Mouse (Mus musculus): ENCODE results near the gene Lrrc27. TPM values are rescaled to one million over a fixed set of nuclear protein-coding genes. Genes with fewer than 3 reads are reported as not detected.
A peak's percentile ranks its signal among the peaks of the same experiment; 100 is the strongest.

Gene Lrrc27
- polyA plus RNA-seq, 1 experiment: 8.3 TPM

DNA sequence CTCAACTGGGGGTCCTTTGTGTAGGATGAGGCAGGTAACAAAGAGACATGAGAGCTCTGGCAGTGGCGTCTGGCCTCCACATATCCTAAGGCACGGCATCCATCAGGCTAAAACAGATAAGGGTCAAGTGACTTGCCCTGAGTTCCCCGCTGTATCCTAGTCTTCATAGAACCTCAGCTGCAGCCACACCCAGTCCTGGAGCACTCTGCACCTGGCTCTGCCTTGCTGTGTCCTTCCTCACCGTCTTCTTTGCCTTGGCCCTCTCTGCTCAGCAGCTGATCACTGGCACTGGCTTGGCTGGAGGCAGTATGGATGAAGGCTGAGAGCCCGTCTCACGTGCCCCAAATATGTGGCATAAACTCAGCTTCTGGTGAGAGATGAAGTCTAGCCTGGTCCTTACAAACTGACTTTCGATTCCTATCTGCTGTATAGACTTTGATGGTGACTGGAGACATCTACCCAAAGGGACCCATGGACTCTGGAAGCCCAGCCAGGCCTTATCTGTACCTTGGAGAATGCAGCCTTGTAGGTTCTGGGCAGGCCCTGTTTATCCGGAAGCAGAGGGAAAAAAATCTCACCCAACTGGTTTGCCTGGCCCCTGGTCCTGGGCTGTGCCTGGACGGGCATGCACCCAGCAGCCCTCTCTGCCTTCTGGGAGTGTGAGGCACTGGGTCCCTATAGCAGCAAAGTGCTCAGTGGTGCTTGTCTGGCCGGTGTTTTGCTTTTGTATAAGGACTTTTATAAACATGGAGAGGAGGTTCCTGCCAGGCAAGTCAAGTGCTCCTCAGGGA, 45.2 kb downstream of the Lrrc27 start:
- no peak for DNase-seq (ENCODE audit: low read depth)
- no peak for TF ChIP-seq POLR2A (IDR thresholded peaks at IDR 0.05; ENCODE audit: borderline replicate concordance, extremely low read depth, insufficient read depth, insufficient read length, poor library complexity, severe bottlenecking)

DNA sequence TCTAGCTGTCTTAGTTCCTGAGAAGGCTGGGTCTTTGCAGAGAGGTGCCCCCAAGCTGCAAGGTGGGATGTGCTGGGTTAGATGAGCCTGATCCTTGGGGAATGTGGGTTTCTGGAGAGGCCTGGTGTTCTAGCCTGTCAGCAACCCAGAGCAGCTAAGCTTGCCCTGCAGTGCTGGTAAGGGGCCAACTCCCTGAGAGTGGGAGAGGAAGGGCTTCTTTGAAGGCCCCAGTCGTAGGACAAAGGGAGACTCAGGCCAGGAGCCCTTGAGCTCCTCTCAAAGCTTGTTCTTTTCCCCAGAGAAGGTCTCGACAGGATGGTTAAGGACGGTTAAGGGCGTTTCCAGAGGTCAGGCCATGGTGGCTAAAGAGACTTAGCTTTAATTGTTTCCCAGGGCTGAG, 51.5 kb downstream of the Lrrc27 start:
- peak; percentile 45 for DNase-seq (ENCODE audit: low read depth)
- TF ChIP-seq CTCF (IDR thresholded peaks at IDR 0.05; ENCODE audit: borderline replicate concordance, extremely low read depth, insufficient read depth, insufficient read length) (no peak), POLR2A (IDR thresholded peaks at IDR 0.05; ENCODE audit: borderline replicate concordance, extremely low read depth, insufficient read depth, insufficient read length, poor library complexity, severe bottlenecking) (no peak)

DNA sequence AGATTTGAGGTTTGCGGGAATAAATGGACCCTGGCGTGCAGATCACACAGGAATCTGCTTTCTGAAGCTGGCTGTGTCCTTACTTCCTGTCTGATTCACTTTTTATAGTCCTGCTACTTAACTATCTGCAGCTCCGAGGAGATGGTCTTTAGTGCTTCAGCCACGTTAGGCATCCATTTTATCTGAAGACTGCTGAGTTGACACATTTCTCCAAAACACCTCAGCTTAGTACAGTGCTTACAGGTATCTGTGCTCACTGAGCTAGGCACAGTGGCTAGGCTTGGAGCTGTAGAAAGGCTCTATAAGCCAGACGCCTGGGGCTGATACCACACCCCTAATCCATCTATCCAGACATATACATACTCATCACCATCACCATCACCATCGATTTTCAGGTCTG, 52.8 kb downstream of the Lrrc27 start:
- DNase-seq (ENCODE audit: low read depth): no peak
- no peak for TF ChIP-seq POLR2A (IDR thresholded peaks at IDR 0.05; ENCODE audit: borderline replicate concordance, extremely low read depth, insufficient read depth, insufficient read length, poor library complexity, severe bottlenecking)
- no peak for TF ChIP-seq CTCF (IDR thresholded peaks at IDR 0.05; ENCODE audit: borderline replicate concordance, extremely low read depth, insufficient read depth, insufficient read length)

DNA sequence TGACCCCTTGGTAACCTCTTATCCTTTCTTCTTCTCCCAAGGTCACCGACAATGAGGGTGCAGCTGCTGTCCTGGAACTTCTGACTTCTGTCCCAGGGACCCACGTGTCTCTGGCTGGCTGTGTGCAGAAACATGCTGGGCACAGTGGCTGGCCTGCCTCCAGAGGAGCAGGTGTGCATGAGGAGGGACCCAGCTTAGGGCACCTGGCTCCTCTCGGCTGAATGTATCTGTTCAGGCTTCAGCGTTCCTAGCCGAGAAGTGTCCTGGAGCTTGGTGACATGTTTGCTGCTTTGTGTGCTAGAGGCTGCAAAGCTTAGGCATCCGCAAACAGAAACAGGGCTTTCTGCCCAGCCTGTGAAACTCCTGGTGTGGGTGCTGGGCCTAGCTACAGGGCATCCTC, 53.6 kb downstream of the Lrrc27 start:
- TF ChIP-seq CTCF (IDR thresholded peaks at IDR 0.05; ENCODE audit: borderline replicate concordance, extremely low read depth, insufficient read depth, insufficient read length) (no peak), POLR2A (IDR thresholded peaks at IDR 0.05; ENCODE audit: borderline replicate concordance, extremely low read depth, insufficient read depth, insufficient read length, poor library complexity, severe bottlenecking) (no peak)
- DNase-seq (ENCODE audit: low read depth): no peak

DNA sequence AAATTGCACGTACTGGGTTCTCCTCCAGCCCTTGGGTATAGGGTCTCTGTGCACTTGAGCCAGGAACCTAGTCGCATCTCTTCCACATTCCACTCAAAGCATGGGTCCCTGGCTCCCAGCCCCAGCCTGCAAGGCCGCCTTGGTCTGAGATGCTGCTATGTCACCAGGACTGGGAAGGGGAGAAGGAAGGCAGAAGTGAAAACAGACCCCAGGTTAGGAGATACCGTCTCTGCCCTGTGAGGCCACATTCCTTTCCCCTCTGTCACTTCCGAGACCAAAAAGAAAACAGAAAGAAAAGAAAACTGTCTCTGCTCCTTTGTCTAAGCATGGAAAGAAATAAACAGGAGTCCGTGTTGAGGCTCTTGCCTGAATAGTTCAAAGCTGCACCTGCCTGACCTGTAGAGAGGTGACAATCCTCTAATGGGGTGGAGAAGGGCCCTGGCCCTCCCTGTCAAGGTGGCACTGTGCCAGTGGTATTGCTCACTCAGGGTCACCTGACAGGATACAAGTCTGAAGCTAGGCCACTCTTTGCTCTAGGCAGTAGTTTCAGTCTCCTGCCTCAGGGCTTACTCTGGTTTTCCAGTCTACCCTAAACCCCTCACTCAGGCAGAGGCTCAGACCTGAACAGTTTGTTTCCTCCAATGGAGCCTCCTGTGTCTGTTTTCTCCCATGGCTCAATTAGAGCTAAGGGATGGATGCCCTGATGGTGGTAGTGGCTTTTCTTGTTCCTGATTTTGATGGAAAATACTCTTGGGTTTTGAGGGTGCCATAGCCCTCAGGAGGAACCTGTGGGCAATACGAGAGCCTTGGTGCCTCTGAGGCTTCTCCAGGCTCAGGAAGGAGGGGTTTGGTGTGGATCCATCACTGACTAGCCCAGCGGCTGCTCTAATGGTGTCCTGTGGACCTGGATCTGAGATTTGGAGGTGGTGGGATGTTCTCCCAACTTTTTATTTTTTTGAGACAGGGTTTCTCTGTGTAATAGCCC, 54.4 kb downstream of the Lrrc27 start:
- DNase-seq (ENCODE audit: low read depth): no peak
- TF ChIP-seq CTCF (IDR thresholded peaks at IDR 0.05; ENCODE audit: borderline replicate concordance, extremely low read depth, insufficient read depth, insufficient read length): no peak
- no peak for TF ChIP-seq POLR2A (IDR thresholded peaks at IDR 0.05; ENCODE audit: borderline replicate concordance, extremely low read depth, insufficient read depth, insufficient read length, poor library complexity, severe bottlenecking)

DNA sequence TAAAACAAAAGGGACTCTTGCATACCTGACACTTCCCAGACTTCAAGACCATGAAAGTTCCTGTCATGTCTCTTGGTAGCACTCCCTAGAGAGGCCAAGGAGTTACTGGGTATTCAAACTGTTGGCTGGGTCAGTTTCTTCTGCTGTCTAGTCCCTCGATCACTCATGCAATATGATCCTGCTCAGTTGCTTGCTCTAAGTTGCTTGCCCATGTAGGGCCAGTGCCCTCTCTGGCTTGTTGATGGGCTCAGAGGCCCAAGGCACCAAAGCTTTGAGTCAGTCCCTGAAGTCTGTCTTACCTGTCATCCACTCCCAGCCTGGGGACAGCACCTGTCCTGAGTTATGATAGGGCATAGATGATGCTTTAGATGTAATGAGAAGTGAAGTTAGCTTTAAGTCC, 58.0 kb downstream of the Lrrc27 start:
- no peak for DNase-seq (ENCODE audit: low read depth)
- TF ChIP-seq POLR2A (IDR thresholded peaks at IDR 0.05; ENCODE audit: borderline replicate concordance, extremely low read depth, insufficient read depth, insufficient read length, poor library complexity, severe bottlenecking): no peak
- no peak for TF ChIP-seq CTCF (IDR thresholded peaks at IDR 0.05; ENCODE audit: borderline replicate concordance, extremely low read depth, insufficient read depth, insufficient read length)

DNA sequence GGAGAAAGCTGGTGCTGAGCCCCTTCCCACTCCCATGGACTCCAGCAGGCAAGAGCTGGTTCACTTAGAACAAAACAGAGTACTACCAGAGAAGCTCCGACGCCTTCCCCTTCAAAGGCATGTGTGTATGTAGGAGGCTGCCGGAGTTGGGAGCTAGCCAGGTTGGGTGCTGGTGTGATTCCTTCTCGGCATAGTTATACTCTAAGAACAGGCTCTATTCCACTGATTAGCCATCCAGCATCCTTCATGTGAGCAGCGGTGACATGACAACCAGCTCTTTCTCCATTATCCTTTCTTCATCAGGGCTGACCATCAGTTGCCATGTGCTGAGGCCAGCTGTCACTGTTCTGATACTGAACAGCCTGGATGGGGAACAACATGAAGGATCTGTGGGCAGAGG, 59.1 kb downstream of the Lrrc27 start:
- peak; percentile 46 for DNase-seq (ENCODE audit: low read depth)
- no peak for TF ChIP-seq POLR2A (IDR thresholded peaks at IDR 0.05; ENCODE audit: borderline replicate concordance, extremely low read depth, insufficient read depth, insufficient read length, poor library complexity, severe bottlenecking)
- TF ChIP-seq CTCF (IDR thresholded peaks at IDR 0.05; ENCODE audit: borderline replicate concordance, extremely low read depth, insufficient read depth, insufficient read length): no peak

DNA sequence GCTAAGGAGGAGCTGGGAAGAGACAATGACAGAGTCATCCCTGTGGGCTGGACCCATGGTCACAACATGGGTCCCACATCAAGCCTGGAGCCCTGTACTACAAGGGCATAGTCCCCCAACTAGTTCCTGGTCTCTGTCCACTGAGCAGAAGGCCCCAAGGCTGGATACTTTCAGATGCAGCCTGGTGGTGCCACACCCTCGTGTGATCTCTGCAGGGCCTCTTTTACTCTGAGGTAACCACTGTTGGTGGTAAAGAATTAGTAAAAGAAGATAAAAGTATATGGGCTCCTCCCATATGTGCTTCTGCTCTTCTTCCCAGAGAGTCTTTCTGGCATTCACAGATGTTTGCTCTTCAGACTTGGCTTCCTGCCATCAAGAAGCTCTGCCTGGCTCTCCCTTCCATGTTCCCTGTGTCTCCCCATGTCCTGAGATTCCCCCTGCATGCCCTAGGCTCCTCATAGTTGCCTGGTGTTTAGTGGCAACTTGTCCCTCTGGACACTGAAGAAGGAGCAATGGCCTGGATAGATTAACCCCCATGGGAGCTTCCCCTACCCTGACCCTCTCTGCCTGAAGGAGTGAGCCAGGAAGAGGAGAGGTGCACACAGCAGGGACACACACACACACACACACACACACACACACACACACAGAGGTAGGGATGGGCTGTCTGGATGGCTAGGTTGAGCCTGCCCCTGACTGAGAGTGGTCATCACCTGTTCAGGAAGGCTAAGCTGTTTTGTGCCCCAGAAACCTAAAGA, 60.0 kb downstream of the Lrrc27 start:
- TF ChIP-seq POLR2A (IDR thresholded peaks at IDR 0.05; ENCODE audit: borderline replicate concordance, extremely low read depth, insufficient read depth, insufficient read length, poor library complexity, severe bottlenecking): no peak
- no peak for TF ChIP-seq CTCF (IDR thresholded peaks at IDR 0.05; ENCODE audit: borderline replicate concordance, extremely low read depth, insufficient read depth, insufficient read length)
- DNase-seq (ENCODE audit: low read depth): peak; percentile 69

DNA sequence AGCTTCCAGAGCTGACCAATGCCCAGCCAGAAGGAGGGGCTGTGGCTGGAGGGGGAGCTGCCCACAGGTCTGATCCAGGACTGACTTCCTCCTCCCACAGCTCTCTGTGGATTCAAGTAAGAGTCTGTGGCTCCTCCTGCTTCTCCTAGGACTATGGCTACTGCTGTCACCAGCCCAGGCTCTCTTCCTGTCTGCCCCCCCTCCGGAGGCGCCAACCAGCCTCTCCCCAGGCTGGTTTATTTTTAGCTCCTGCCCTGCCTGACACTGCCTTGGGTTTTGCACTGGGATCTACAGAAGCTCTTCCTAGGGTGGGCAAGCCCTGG, 60.6 kb downstream of the Lrrc27 start:
- DNase-seq (ENCODE audit: low read depth): no peak
- TF ChIP-seq CTCF (IDR thresholded peaks at IDR 0.05; ENCODE audit: borderline replicate concordance, extremely low read depth, insufficient read depth, insufficient read length) (no peak), POLR2A (IDR thresholded peaks at IDR 0.05; ENCODE audit: borderline replicate concordance, extremely low read depth, insufficient read depth, insufficient read length, poor library complexity, severe bottlenecking) (no peak)

DNA sequence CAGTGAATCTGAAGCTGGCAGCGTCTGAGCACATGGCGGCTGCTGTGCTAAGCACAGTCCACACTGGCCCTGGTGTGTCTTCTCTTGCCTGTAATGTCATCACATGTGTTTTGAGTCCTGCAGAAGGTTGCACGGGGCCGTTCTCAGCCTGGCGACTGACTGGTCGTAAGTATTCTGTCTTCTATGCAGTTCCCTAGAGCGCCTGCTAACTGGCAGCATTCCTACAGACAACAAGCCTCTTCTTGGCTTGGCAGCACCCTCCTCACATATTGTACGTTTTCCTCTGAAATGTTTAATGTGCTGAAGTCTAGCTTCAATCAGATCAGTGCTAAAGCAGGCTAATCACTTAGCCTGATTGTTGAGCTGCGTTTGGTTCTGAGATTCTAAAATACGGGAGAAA, 62.8 kb downstream of the Lrrc27 start:
- peak; percentile 76 for DNase-seq (ENCODE audit: low read depth)
- TF ChIP-seq CTCF (IDR thresholded peaks at IDR 0.05; ENCODE audit: borderline replicate concordance, extremely low read depth, insufficient read depth, insufficient read length): no peak
- TF ChIP-seq POLR2A (IDR thresholded peaks at IDR 0.05; ENCODE audit: borderline replicate concordance, extremely low read depth, insufficient read depth, insufficient read length, poor library complexity, severe bottlenecking): no peak

DNA sequence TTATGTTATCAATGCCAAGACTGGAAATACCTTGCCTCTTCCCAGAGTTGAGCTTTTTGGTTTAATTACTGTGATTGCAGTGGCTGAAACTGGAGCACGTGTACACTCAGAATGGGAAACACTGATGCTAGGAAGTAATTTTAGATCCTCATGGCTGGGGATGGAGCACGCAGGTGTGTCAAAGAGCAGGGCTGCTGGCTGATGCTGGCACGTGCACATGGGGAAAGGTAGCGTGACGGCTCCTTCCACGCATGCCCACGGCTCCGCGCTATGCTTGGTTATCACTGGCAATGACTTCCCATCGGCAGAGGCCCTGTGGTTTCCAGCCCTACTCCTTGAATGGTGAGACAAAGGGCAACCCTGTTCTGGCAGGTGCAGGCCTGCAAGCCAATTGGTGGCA, 63.4 kb downstream of the Lrrc27 start:
- TF ChIP-seq CTCF (IDR thresholded peaks at IDR 0.05; ENCODE audit: borderline replicate concordance, extremely low read depth, insufficient read depth, insufficient read length): no peak
- no peak for TF ChIP-seq POLR2A (IDR thresholded peaks at IDR 0.05; ENCODE audit: borderline replicate concordance, extremely low read depth, insufficient read depth, insufficient read length, poor library complexity, severe bottlenecking)
- DNase-seq (ENCODE audit: low read depth): no peak
